Comparison of ENCODE assay signal across 9 mouse cellular contexts in genomic region chr6:48582037-48582436, GRCm38 (mm10). TPM values are rescaled to one million over a fixed set of nuclear protein-coding genes. Genes with fewer than 3 reads are reported as not detected.
DNase-seq lines count a peak whose midpoint lies in the region; ATAC-seq and TF ChIP-seq lines count a peak whose summit lies in the region.
"Had no signal": no experiment of that assay in that cellular context is flagged by ENCODE, and none has a peak within 500 bp of the region (broad histone marks: within the 10 kb centered on the region; RNA-seq: fewer than 3 reads in every experiment).

No protein-coding gene starts in this region.

- H3K36me3 ChIP-seq in heart, postnatal 0 days (replicated peaks; ENCODE audit: control insufficient read depth, insufficient read depth, low read length), result no peaks in the 10 kb centered on the region
- no peaks in the 10 kb centered on the region for H3K36me3 ChIP-seq in midbrain, embryonic 16.5 days (ENCODE audit: control insufficient read depth, insufficient read depth, low read length)
- H3K36me3 ChIP-seq: liver, embryonic 13.5 days had no signal

- WGBS in heart, postnatal 0 days, result 50% methylated on average over 3 of the region's 3 CpGs
- WGBS in midbrain, embryonic 16.5 days, result 70% methylated on average over 3 of the region's 3 CpGs

- peak; percentile 97 for TF ChIP-seq CTCF in layer of hippocampus, adult 2 months (conservative IDR thresholded peaks at IDR 0.05)
- peak; percentile 69 for TF ChIP-seq CTCF in heart, postnatal 0 days (IDR thresholded peaks at IDR 0.05; ENCODE audit: low read depth)

- H3K9me3 ChIP-seq in heart, postnatal 0 days (replicated peaks; ENCODE audit: control insufficient read depth, low read length), result no peaks in the 10 kb centered on the region
- no peaks in the 10 kb centered on the region for H3K9me3 ChIP-seq in midbrain, embryonic 16.5 days (replicated peaks; ENCODE audit: control insufficient read depth, low read length, poor library complexity, severe bottlenecking)

- no peak overlapping the region for H3K4me3 ChIP-seq in layer of hippocampus, adult 2 months
- H3K4me3 ChIP-seq in heart, postnatal 0 days (ENCODE audit: low read depth, low read length), result no peak overlapping the region
- H3K4me3 ChIP-seq in midbrain, embryonic 16.5 days (ENCODE audit: low read depth, low read length), result no peak overlapping the region
- H3K4me3 ChIP-seq: liver, embryonic 13.5 days had no signal

- peak; percentile 42; the same call in 1 of the 2 replicates for ATAC-seq in heart, postnatal 0 days (ENCODE audit: insufficient read depth, low read depth)
- peak; percentile 32; the same call in 1 of the 2 replicates for ATAC-seq in midbrain, embryonic 16.5 days

- no peaks in the 10 kb centered on the region for H3K27me3 ChIP-seq in heart, postnatal 0 days (ENCODE audit: control insufficient read depth, insufficient read depth, low read length)
- no peaks in the 10 kb centered on the region for H3K27me3 ChIP-seq in midbrain, embryonic 16.5 days (ENCODE audit: control insufficient read depth, insufficient read depth, low read depth, low read length)
- H3K27me3 ChIP-seq: liver, embryonic 13.5 days had no signal

- TF ChIP-seq EP300 in heart, postnatal 0 days (IDR thresholded peaks at IDR 0.05; ENCODE audit: low read depth), result no peak

- no peak overlapping the region for H3K9ac ChIP-seq in heart, postnatal 0 days (replicated peaks; ENCODE audit: low read depth, low read length)
- H3K9ac ChIP-seq in midbrain, embryonic 16.5 days (ENCODE audit: low read depth, low read length), result no peak overlapping the region
- H3K9ac ChIP-seq: liver, embryonic 13.5 days had no signal

- peak; percentile 35 for DNase-seq in adrenal gland, adult 2 months
- no peak for DNase-seq in adrenal gland, adult 8-10 months
- DNase-seq in layer of hippocampus, adult 2 months (ENCODE audit: low spot score in 2 of 2), result peak; percentile 32 to 61
- no peak for DNase-seq in layer of hippocampus, adult 9-11 months
- peak; percentile 84 for DNase-seq in adipocyte (ENCODE audit: low spot score)
- peak; percentile 53 for DNase-seq in heart, postnatal 0 days (ENCODE audit: low spot score)
- DNase-seq in spleen, postnatal 4 days (ENCODE audit: low spot score in 2 of 2), result no peak
- DNase-seq: liver, embryonic 13.5 days had no signal

- no peak overlapping the region for H3K4me2 ChIP-seq in heart, postnatal 0 days (ENCODE audit: low read depth, low read length)
- H3K4me2 ChIP-seq in midbrain, embryonic 16.5 days (ENCODE audit: low read length), result no peak overlapping the region
- H3K4me2 ChIP-seq: liver, embryonic 13.5 days had no signal

- H3K27ac ChIP-seq in layer of hippocampus, adult 2 months, result no peak overlapping the region
- H3K27ac ChIP-seq in heart, postnatal 0 days (ENCODE audit: low read depth), result no peak overlapping the region
- H3K27ac ChIP-seq in midbrain, embryonic 16.5 days (ENCODE audit: low read length), result no peak overlapping the region
- H3K27ac ChIP-seq: liver, embryonic 13.5 days had no signal

- H3K4me1 ChIP-seq in heart, postnatal 0 days (ENCODE audit: control insufficient read depth, insufficient read depth), result peaks cover 26% of the 10 kb centered on the region
- no peaks in the 10 kb centered on the region for H3K4me1 ChIP-seq in midbrain, embryonic 16.5 days (ENCODE audit: control insufficient read depth, insufficient read depth, low read length)
- H3K4me1 ChIP-seq: liver, embryonic 13.5 days had no signal

RNA-seq across cellular contexts. Expression of gene Gm45021, which starts 7.4 kb away (rescaled TPM):
- not detected for total RNA-seq in adrenal gland, adult 2 months (2021)
- polyA plus RNA-seq in adrenal gland, adult 2 months (2012; rRNA removed), result not detected in 2 replicates
- total RNA-seq in adrenal gland, adult 8-10 months (2022), result not detected
- not detected for total RNA-seq in layer of hippocampus, adult 2 months (2021)
- not detected in 2 replicates for total RNA-seq in heart, postnatal 0 days (2014; rRNA removed; ENCODE audit: low replicate concordance)
- not detected in 2 replicates for polyA plus RNA-seq in heart, postnatal 0 days (2015; fragmentation: Nextera tagmentation; extraction: Ambion mirVana)
- not detected in 2 replicates for polyA plus RNA-seq in midbrain, embryonic 16.5 days (2015; fragmentation: Nextera tagmentation; extraction: Ambion mirVana)
- polyA plus RNA-seq: liver, embryonic 13.5 days had no signal

RNA-seq across cellular contexts. Expression of gene Rarres2, which starts 9.4 kb away (rescaled TPM):
- total RNA-seq in adrenal gland, adult 2 months (2021), result 100 to 1,000 TPM in 1 of 2 experiments, 10 to 100 TPM in 1; 73.4 to 101 TPM
- polyA plus RNA-seq in adrenal gland, adult 2 months (2012; rRNA removed), result 29.3 and 41.8 TPM in 2 replicates
- total RNA-seq in adrenal gland, adult 8-10 months (2022), result 100 to 1,000 TPM in 1 of 4 experiments, 10 to 100 TPM in 3; 68.8 to 138 (median 88.5) TPM
- 10 to 100 TPM; 11.4 to 16.0 TPM for total RNA-seq in layer of hippocampus, adult 2 months (2021)
- 56.8 and 72.8 TPM in 2 replicates for total RNA-seq in heart, postnatal 0 days (2014; rRNA removed; ENCODE audit: low replicate concordance)
- polyA plus RNA-seq in heart, postnatal 0 days (2015; fragmentation: Nextera tagmentation; extraction: Ambion mirVana), result 65.7 and 71.8 TPM in 2 replicates
- 5.3 and 5.7 TPM in 2 replicates for polyA plus RNA-seq in midbrain, embryonic 16.5 days (2015; fragmentation: Nextera tagmentation; extraction: Ambion mirVana)

RNA-seq across cellular contexts. Expression of gene Repin1, which starts 11.6 kb away (rescaled TPM):
- 10 to 100 TPM; 55.6 to 67.5 TPM for total RNA-seq in adrenal gland, adult 2 months (2021)
- polyA plus RNA-seq in adrenal gland, adult 2 months (2012; rRNA removed), result 127 and 152 TPM in 2 replicates
- total RNA-seq in adrenal gland, adult 8-10 months (2022), result 10 to 100 TPM; 59.1 to 84.5 (median 79.5) TPM
- total RNA-seq in layer of hippocampus, adult 2 months (2021), result 10 to 100 TPM; 48.6 to 53.1 TPM
- 49.7 and 50.3 TPM in 2 replicates for total RNA-seq in heart, postnatal 0 days (2014; rRNA removed; ENCODE audit: low replicate concordance)
- polyA plus RNA-seq in heart, postnatal 0 days (2015; fragmentation: Nextera tagmentation; extraction: Ambion mirVana), result 16.6 and 17.5 TPM in 2 replicates
- polyA plus RNA-seq in midbrain, embryonic 16.5 days (2015; fragmentation: Nextera tagmentation; extraction: Ambion mirVana), result 48.2 and 48.8 TPM in 2 replicates

RNA-seq across cellular contexts. Expression of gene Gm44965, which starts 11.7 kb away (rescaled TPM):
- total RNA-seq in adrenal gland, adult 2 months (2021), result not detected
- polyA plus RNA-seq in adrenal gland, adult 2 months (2012; rRNA removed), result not detected in 2 replicates
- total RNA-seq in adrenal gland, adult 8-10 months (2022), result 1 to 10 TPM in 3 of 4 experiments, not detected in 1; 1.8 to 7.7 (median 2.6) TPM
- not detected for total RNA-seq in layer of hippocampus, adult 2 months (2021)
- not detected in 2 replicates for total RNA-seq in heart, postnatal 0 days (2014; rRNA removed; ENCODE audit: low replicate concordance)
- not detected in 2 replicates for polyA plus RNA-seq in heart, postnatal 0 days (2015; fragmentation: Nextera tagmentation; extraction: Ambion mirVana)
- not detected in 2 replicates for polyA plus RNA-seq in midbrain, embryonic 16.5 days (2015; fragmentation: Nextera tagmentation; extraction: Ambion mirVana)
- polyA plus RNA-seq: liver, embryonic 13.5 days had no signal

RNA-seq across cellular contexts. Expression of gene Zfp775, which starts 19.8 kb away (rescaled TPM):
- total RNA-seq in adrenal gland, adult 2 months (2021), result 1 to 10 TPM; 7.4 to 8.7 TPM
- polyA plus RNA-seq in adrenal gland, adult 2 months (2012; rRNA removed), result 14.8 and 16.8 TPM in 2 replicates
- total RNA-seq in adrenal gland, adult 8-10 months (2022), result 10 to 100 TPM; 10.8 to 14.9 (median 13.4) TPM
- 10 to 100 TPM in 1 of 2 experiments, 1 to 10 TPM in 1; 7.9 to 10.4 TPM for total RNA-seq in layer of hippocampus, adult 2 months (2021)
- total RNA-seq in heart, postnatal 0 days (2014; rRNA removed; ENCODE audit: low replicate concordance), result 4.0 and 5.1 TPM in 2 replicates
- 5.7 and 7.6 TPM in 2 replicates for polyA plus RNA-seq in heart, postnatal 0 days (2015; fragmentation: Nextera tagmentation; extraction: Ambion mirVana)
- polyA plus RNA-seq in midbrain, embryonic 16.5 days (2015; fragmentation: Nextera tagmentation; extraction: Ambion mirVana), result 14.1 and 16.7 TPM in 2 replicates

Comparison
In these comparisons a context has a peak if more than half of its experiments do, and no peak if none do; other contexts are left out.
1. DNase-seq: peak in adrenal gland, adult 2 months (single experiment), layer of hippocampus, adult 2 months (2 of 2), adipocyte (single experiment) and heart, postnatal 0 days (single experiment); none in adrenal gland, adult 8-10 months (single experiment), layer of hippocampus, adult 9-11 months (single experiment) and spleen, postnatal 4 days (0 of 2).